Comparison of ENCODE assay signal across 11 mouse cellular contexts in the genomic region with DNA sequence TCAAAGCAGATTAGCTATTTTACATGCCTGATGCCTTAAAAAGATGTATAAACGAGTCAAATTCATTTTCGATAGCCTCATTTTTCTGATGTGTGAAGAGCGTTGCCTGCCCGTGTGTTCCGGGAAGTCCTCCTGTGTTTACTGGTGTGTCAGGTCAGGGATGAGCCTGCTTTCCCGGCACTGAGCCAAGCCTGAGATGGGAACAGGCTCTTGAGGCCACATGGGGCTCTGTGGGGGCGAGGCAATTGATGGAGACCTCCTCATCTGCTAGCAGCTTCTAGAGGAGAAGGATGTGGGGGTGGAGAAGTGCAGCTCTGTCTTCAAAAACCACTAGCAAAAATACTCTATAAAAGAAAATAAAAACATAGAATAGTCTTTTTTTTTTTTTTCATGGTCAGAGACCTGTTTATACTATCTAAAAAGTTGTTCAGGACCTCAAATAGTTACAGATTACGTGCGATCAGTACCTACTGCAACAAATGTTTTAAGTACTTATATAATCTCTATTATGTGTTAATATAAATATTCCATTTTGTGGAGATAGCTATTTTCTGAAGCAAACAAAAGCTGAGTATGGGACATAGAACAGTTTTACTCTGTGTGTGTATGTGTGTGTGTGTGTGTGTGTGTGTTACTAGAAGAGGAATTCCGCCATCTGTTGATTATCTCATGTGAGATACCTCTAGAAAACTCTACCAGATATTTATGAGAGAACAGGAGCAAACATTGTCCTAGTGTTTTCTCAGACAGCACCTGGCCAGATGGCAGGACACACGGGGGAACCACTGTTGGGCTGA.
A peak's percentile ranks its signal among the peaks of the same experiment; 100 is the strongest.
DNase-seq lines count a peak whose midpoint lies in the region; TF ChIP-seq lines count a peak whose summit lies in the region.
"Had no signal": no experiment of that assay in that cellular context is flagged by ENCODE, and none has a peak within 500 bp of the region (broad histone marks: within the 10 kb centered on the region; RNA-seq: fewer than 3 reads in every experiment).

No protein-coding gene starts in this region.

- H3K4me3 ChIP-seq in gastrocnemius, adult 2 months = no peak overlapping the region
- H3K4me3 ChIP-seq: hindbrain, embryonic 10.5 days had no signal

- TF ChIP-seq CTCF in gastrocnemius, adult 2 months (IDR thresholded peaks at IDR 0.05) = no peak

- H3K27ac ChIP-seq in gastrocnemius, adult 2 months = 0 out of 2 replicates have a peak overlapping the region, but pooled peaks have one; percentile 38
- H3K27ac ChIP-seq: hindbrain, embryonic 10.5 days; macrophage had no signal

- intact Hi-C loops in gastrocnemius, adult 2 months (cut with DNase I) = no loop called here
- intact Hi-C loops in left cerebral cortex, postnatal 4 days (cut with DNase I) = no loop called here
- intact Hi-C loops in left cerebral cortex, postnatal 36 days (cut with DNase I) = no loop called here

- DNase-seq in gastrocnemius, adult 2 months = peak; percentile 24
- DNase-seq in gastrocnemius, postnatal 10 days = no peak
- DNase-seq in left cerebral cortex, postnatal 4 days = peak; percentile 55
- no peak for DNase-seq in left cerebral cortex, postnatal 36 days (ENCODE audit: low spot score in 2 of 2)
- peak; percentile 17 for DNase-seq in 3134 (ENCODE audit: extremely low read depth, insufficient read length, low spot score)
- peak; percentile 45 for DNase-seq in Muller cell, postnatal 12 days (ENCODE audit: inconsistent ontology term)
- no peak for DNase-seq in embryo, embryonic 10 days (ENCODE audit: low spot score)
- DNase-seq: kidney, adult 9 months; thymus, postnatal 25 days had no signal

Comparison
In these comparisons a context has a peak if more than half of its experiments do, and no peak if none do; other contexts are left out.
1. DNase-seq: peak in gastrocnemius, adult 2 months (single experiment), left cerebral cortex, postnatal 4 days (single experiment), 3134 (single experiment) and Muller cell, postnatal 12 days (single experiment); none in gastrocnemius, postnatal 10 days (single experiment), left cerebral cortex, postnatal 36 days (0 of 2) and embryo, embryonic 10 days (single experiment).